Mouse (Mus musculus) heart, postnatal 10 days (tissue): Measurements from ENCODE around the gene Gm20458. TPM values are rescaled to one million over a fixed set of nuclear protein-coding genes. Genes with fewer than 3 reads are reported as not detected.

Experiments used
- DNase-seq, 2 experiments: peaks; one replicate each; pipeline ENCODE4 v3.0.0; 2021
- intact Hi-C: fragments of 180-260 bp; cut with DNase I; formaldehyde crosslinking; loops from one replicate; pipeline ENCODE4 v1.15.1; 2025
- total RNA-seq, 2 experiments: library from RNA; stranded (reverse); gene quantifications; 2 replicates each; pipeline ENCODE4 v1.2.3; 2021

The Gm20458 gene
- total RNA-seq, 2 experiments from 2014 or later: 5.5 to 7.4 TPM

GRCm38 (mm10) chr2:164520782-164521181, 60.0 kb downstream of the Gm20458 start:
- intact Hi-C loops: loop anchor here (1.0 to 10.0 kb wide), 3 partner anchors 58 to 416 kb away; no protein-coding TSS in a partner anchor
- DNase-seq: peak; percentile 73 to 76

- no peak for DNase-seq
- intact Hi-C loops: loop anchor here (1.0 to 10.0 kb wide), 3 partner anchors 59 to 417 kb away; no protein-coding TSS in a partner anchor
Measured at GRCm38 (mm10) chr2:164521841-164522240, 61.1 kb downstream of the Gm20458 start.

- no peak for DNase-seq
- intact Hi-C loops: loop anchor here (10.0 kb wide), 1 partner anchor 417 kb away; no protein-coding TSS in a partner anchor
Measured at GRCm38 (mm10) chr2:164522280-164522679, 61.5 kb downstream of the Gm20458 start.

- intact Hi-C loops: loop anchor here (10.0 kb wide), 1 partner anchor 419 kb away; no protein-coding TSS in a partner anchor
- DNase-seq: no peak
Measured at GRCm38 (mm10) chr2:164523301-164523773, 62.6 kb downstream of the Gm20458 start.

- intact Hi-C loops: loop anchor here (10.0 kb wide), 1 partner anchor 424 kb away; no protein-coding TSS in a partner anchor
Measured at GRCm38 (mm10) chr2:164528557-164528956, 67.8 kb downstream of the Gm20458 start.

GRCm38 (mm10) chr2:164531169-164531568, 70.4 kb downstream of the Gm20458 start:
- intact Hi-C loops: loop anchor here (2.0 kb wide), 1 partner anchor 114 kb away; no protein-coding TSS in a partner anchor
- peak; percentile 75 to 84 for DNase-seq

More at GRCm38 (mm10) chr2:164528557-164528956, 67.8 kb downstream of the Gm20458 start:
- DNase-seq: no peak

GRCm38 (mm10) chr2:164534315-164534714, 73.5 kb downstream of the Gm20458 start:
- intact Hi-C loops: no loop called here
- no peak for DNase-seq

GRCm38 (mm10) chr2:164537003-164537402, 76.2 kb downstream of the Gm20458 start:
- DNase-seq: no peak
- intact Hi-C loops: no loop called here

Other genes starting within 250 kb of the Gm20458 start
- not detected for gene Wfdc15b, start 239.3 kb upstream of the Gm20458 start, total RNA-seq
- not detected for gene Svs2, start 222.5 kb upstream of the Gm20458 start, total RNA-seq
- gene Svs3b, start 204.3 kb upstream of the Gm20458 start, total RNA-seq: not detected
- gene Svs4, start 182.5 kb upstream of the Gm20458 start, total RNA-seq: not detected
- gene Svs3a, start 171.7 kb upstream of the Gm20458 start, total RNA-seq: not detected
- not detected for gene Svs6, start 144.2 kb upstream of the Gm20458 start, total RNA-seq
- not detected for gene Svs5, start 128.2 kb upstream of the Gm20458 start, total RNA-seq
- gene Slpi, start 71.9 kb upstream of the Gm20458 start, total RNA-seq: under 1 TPM; 0.45 to 0.77 TPM
- gene Rbpjl, start 57.8 kb upstream of the Gm20458 start, total RNA-seq: not detected
- 1 to 10 TPM; 1.2 to 2.3 TPM for gene Matn4, start 55.8 kb upstream of the Gm20458 start, total RNA-seq
- 10 to 100 TPM; 24.3 to 39.3 TPM for gene Sdc4, start 17.1 kb upstream of the Gm20458 start, total RNA-seq
- 10 to 100 TPM; 21.3 to 25.1 TPM for gene Sys1, start 4.0 kb upstream of the Gm20458 start, total RNA-seq
- gene Trp53tg5, start 12.8 kb downstream of the Gm20458 start, total RNA-seq: not detected
- gene Dbndd2, start 25.1 kb downstream of the Gm20458 start, total RNA-seq: 10 to 100 TPM; 17.1 to 18.9 TPM
- gene Pigt, start 36.6 kb downstream of the Gm20458 start, total RNA-seq: 10 to 100 TPM; 56.4 to 56.8 TPM
- 1 to 10 TPM in 1 of 2 experiments, under 1 TPM in 1; 0.84 to 1.0 TPM for gene Wfdc2, start 101.4 kb downstream of the Gm20458 start, total RNA-seq
- not detected for gene Spint3, start 112.5 kb downstream of the Gm20458 start, total RNA-seq
- not detected for gene Wfdc6a, start 124.5 kb downstream of the Gm20458 start, total RNA-seq
- gene Eppin, start 132.6 kb downstream of the Gm20458 start, total RNA-seq: not detected
- not detected for gene Wfdc6b, start 152.6 kb downstream of the Gm20458 start, total RNA-seq
- not detected for gene Wfdc8, start 152.7 kb downstream of the Gm20458 start, total RNA-seq
- not detected for gene Wfdc16, start 177.8 kb downstream of the Gm20458 start, total RNA-seq
- gene Wfdc10, start 195.1 kb downstream of the Gm20458 start, total RNA-seq: not detected
- not detected for gene Wfdc9, start 195.6 kb downstream of the Gm20458 start, total RNA-seq
- gene Wfdc11, start 213.1 kb downstream of the Gm20458 start, total RNA-seq: not detected
- not detected for gene Wfdc13, start 224.1 kb downstream of the Gm20458 start, total RNA-seq
- not detected for gene Spint4, start 237.5 kb downstream of the Gm20458 start, total RNA-seq